Mouse (Mus musculus): ENCODE measurements around the gene Rb1. TPM values are rescaled to one million over a fixed set of nuclear protein-coding genes. Genes with fewer than 3 reads are reported as not detected.

Rb1 gene
- polyA plus RNA-seq, 1 experiment from 2014 or later: 15.8 TPM

DNA sequence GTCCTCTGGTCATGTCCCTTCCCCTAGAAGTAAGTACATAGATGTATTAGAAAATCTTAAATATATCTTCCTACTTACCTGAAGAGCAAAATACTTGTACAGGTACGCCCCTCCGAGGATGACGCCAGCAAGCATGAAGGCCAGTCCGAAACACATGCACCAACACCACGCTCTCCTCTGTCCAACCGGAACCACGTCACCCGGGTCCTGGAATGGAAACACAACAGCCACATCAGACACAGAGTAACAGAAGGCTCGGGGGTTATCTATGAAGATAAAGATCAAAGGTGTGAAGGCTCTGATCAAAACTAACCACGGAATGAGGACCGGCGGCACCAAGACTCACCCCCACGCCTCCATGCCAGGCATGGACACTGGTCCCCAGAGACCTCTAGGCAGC lies 42.6 kb upstream of the Rb1 start:
- ATAC-seq: no peak
- 96% methylated on average over 13 of the region's 13 CpGs for WGBS
- no peak overlapping the region for H3K4me2 ChIP-seq (ENCODE audit: low read length)
- H3K27me3 ChIP-seq (replicated peaks; ENCODE audit: control insufficient read depth, insufficient read depth, low read length): no peaks in the 10 kb centered on the region
- no peak overlapping the region for H3K27ac ChIP-seq (ENCODE audit: low read length)
- peaks cover 29% of the 10 kb centered on the region for H3K36me3 ChIP-seq (ENCODE audit: control insufficient read depth, insufficient read depth)
- no peak overlapping the region for H3K9ac ChIP-seq (replicated peaks; ENCODE audit: low read depth, low read length)
- no peak overlapping the region for H3K4me3 ChIP-seq (replicated peaks; ENCODE audit: low read length)
- no peaks in the 10 kb centered on the region for H3K9me3 ChIP-seq (ENCODE audit: control insufficient read depth, low read length)
- H3K4me1 ChIP-seq (replicated peaks; ENCODE audit: control insufficient read depth, insufficient read depth, low read length): no peaks in the 10 kb centered on the region

DNA sequence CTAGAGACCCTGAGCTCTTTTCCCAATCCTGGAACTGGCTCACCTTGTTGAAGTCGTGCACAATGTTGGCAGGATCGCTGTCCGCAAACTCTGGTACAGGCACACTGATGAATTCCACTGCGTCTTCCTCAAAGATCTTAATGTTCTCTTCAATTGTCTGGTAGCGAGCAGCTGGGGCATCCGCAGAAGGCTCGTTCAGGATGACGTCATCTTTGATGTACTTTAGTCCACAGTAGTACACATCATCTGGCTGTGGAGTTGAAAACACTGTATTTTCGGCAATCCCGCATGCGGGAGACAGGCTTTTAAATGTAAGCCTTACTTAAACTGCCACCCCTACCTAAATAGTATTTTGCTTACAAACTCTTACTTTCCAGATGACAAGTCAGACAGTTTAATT lies 40.7 kb upstream of the Rb1 start:
- Histone ChIP-seq H3K4me2 (ENCODE audit: low read length) (no peak overlapping the region), H3K4me1 (replicated peaks; ENCODE audit: control insufficient read depth, insufficient read depth, low read length) (no peaks in the 10 kb centered on the region), H3K4me3 (replicated peaks; ENCODE audit: low read length) (no peak overlapping the region), H3K27ac (ENCODE audit: low read length) (no peak overlapping the region), H3K27me3 (replicated peaks; ENCODE audit: control insufficient read depth, insufficient read depth, low read length) (no peaks in the 10 kb centered on the region), H3K9ac (replicated peaks; ENCODE audit: low read depth, low read length) (no peak overlapping the region), H3K9me3 (ENCODE audit: control insufficient read depth, low read length) (no peaks in the 10 kb centered on the region), H3K36me3 (ENCODE audit: control insufficient read depth, insufficient read depth) (peaks cover 42% of the 10 kb centered on the region)
- WGBS: 58% methylated on average over 11 of the region's 11 CpGs
- peak; percentile 73 for ATAC-seq

GRCm38 (mm10) chr14:73363782-73364181 lies 38.2 kb upstream of the Rb1 start:
- Histone ChIP-seq H3K4me2 (ENCODE audit: low read length) (no peak overlapping the region), H3K27ac (ENCODE audit: low read length) (no peak overlapping the region), H3K36me3 (ENCODE audit: control insufficient read depth, insufficient read depth) (peaks cover 55% of the 10 kb centered on the region), H3K4me1 (replicated peaks; ENCODE audit: control insufficient read depth, insufficient read depth, low read length) (no peaks in the 10 kb centered on the region), H3K4me3 (replicated peaks; ENCODE audit: low read length) (no peak overlapping the region), H3K9ac (replicated peaks; ENCODE audit: low read depth, low read length) (no peak overlapping the region), H3K27me3 (replicated peaks; ENCODE audit: control insufficient read depth, insufficient read depth, low read length) (no peaks in the 10 kb centered on the region), H3K9me3 (ENCODE audit: control insufficient read depth, low read length) (no peaks in the 10 kb centered on the region)
- ATAC-seq: no peak
- 97% methylated on average over 11 of the region's 11 CpGs for WGBS

GRCm38 (mm10) chr14:73354700-73355099 lies 29.1 kb upstream of the Rb1 start:
- Histone ChIP-seq H3K4me2 (ENCODE audit: low read length) (no peak overlapping the region), H3K4me3 (replicated peaks; ENCODE audit: low read length) (no peak overlapping the region), H3K9ac (replicated peaks; ENCODE audit: low read depth, low read length) (no peak overlapping the region), H3K4me1 (replicated peaks; ENCODE audit: control insufficient read depth, insufficient read depth, low read length) (no peaks in the 10 kb centered on the region), H3K27ac (ENCODE audit: low read length) (no peak overlapping the region), H3K36me3 (ENCODE audit: control insufficient read depth, insufficient read depth) (peaks cover 13% of the 10 kb centered on the region), H3K9me3 (ENCODE audit: control insufficient read depth, low read length) (no peaks in the 10 kb centered on the region), H3K27me3 (replicated peaks; ENCODE audit: control insufficient read depth, insufficient read depth, low read length) (no peaks in the 10 kb centered on the region)
- ATAC-seq: no peak
- 93% methylated on average over 8 of the region's 8 CpGs for WGBS

GRCm38 (mm10) chr14:73351118-73351517 lies 25.5 kb upstream of the Rb1 start:
- no peaks in the 10 kb centered on the region for H3K36me3 ChIP-seq (ENCODE audit: control insufficient read depth, insufficient read depth)
- H3K4me3 ChIP-seq (replicated peaks; ENCODE audit: low read length): no peak overlapping the region
- H3K4me2 ChIP-seq (ENCODE audit: low read length): no peak overlapping the region
- H3K9me3 ChIP-seq (ENCODE audit: control insufficient read depth, low read length): no peaks in the 10 kb centered on the region
- H3K27me3 ChIP-seq (replicated peaks; ENCODE audit: control insufficient read depth, insufficient read depth, low read length): no peaks in the 10 kb centered on the region
- ATAC-seq: no peak
- H3K9ac ChIP-seq (replicated peaks; ENCODE audit: low read depth, low read length): no peak overlapping the region
- WGBS: 94% methylated on average over 5 of the region's 5 CpGs
- no peak overlapping the region for H3K27ac ChIP-seq (ENCODE audit: low read length)
- H3K4me1 ChIP-seq (replicated peaks; ENCODE audit: control insufficient read depth, insufficient read depth, low read length): no peaks in the 10 kb centered on the region

GRCm38 (mm10) chr14:73350029-73350428 lies 24.4 kb upstream of the Rb1 start:
- Histone ChIP-seq H3K4me1 (replicated peaks; ENCODE audit: control insufficient read depth, insufficient read depth, low read length) (no peaks in the 10 kb centered on the region), H3K36me3 (ENCODE audit: control insufficient read depth, insufficient read depth) (no peaks in the 10 kb centered on the region), H3K27me3 (replicated peaks; ENCODE audit: control insufficient read depth, insufficient read depth, low read length) (no peaks in the 10 kb centered on the region), H3K9ac (replicated peaks; ENCODE audit: low read depth, low read length) (no peak overlapping the region), H3K27ac (ENCODE audit: low read length) (no peak overlapping the region), H3K4me2 (ENCODE audit: low read length) (no peak overlapping the region), H3K9me3 (ENCODE audit: control insufficient read depth, low read length) (no peaks in the 10 kb centered on the region), H3K4me3 (replicated peaks; ENCODE audit: low read length) (no peak overlapping the region)
- WGBS: 36% methylated on average over 1 of the region's 1 CpGs
- no peak for ATAC-seq

DNA sequence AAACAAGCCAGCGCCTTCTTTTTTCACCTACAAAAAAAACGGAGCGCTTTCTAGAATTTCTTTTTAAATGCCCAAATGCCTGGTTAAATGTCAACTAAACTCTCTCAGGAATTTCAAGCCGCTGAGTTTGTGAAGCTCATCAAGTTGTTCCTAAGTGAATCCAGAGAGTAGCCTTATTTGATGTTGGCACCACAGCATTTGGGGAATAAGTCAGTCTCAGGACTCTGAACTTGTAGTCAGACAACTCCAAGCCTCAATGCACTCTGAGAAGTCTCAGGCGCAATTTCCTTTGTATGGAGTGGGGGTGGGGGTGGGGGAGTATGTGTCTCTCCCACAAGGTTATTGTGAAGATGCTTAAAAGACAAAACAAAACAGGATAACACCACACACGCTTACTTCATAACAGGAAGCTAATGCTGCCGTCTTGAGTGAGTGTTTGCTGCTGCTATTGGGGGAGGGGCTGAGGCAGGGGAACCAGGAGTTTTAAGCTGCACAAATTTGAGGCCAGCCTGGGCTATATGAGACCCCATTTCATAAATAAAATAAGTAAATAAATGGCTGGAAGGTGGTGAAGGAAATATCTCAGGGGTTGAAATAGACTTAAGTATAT lies 23.5 kb upstream of the Rb1 start:
- no peak overlapping the region for H3K4me3 ChIP-seq (replicated peaks; ENCODE audit: low read length)
- H3K9ac ChIP-seq (replicated peaks; ENCODE audit: low read depth, low read length): no peak overlapping the region
- ATAC-seq: no peak
- H3K27me3 ChIP-seq (replicated peaks; ENCODE audit: control insufficient read depth, insufficient read depth, low read length): no peaks in the 10 kb centered on the region
- H3K36me3 ChIP-seq (ENCODE audit: control insufficient read depth, insufficient read depth): no peaks in the 10 kb centered on the region
- H3K4me1 ChIP-seq (replicated peaks; ENCODE audit: control insufficient read depth, insufficient read depth, low read length): no peaks in the 10 kb centered on the region
- 63% methylated on average over 7 of the region's 7 CpGs for WGBS
- no peaks in the 10 kb centered on the region for H3K9me3 ChIP-seq (ENCODE audit: control insufficient read depth, low read length)
- no peak overlapping the region for H3K27ac ChIP-seq (ENCODE audit: low read length)
- H3K4me2 ChIP-seq (ENCODE audit: low read length): no peak overlapping the region

DNA sequence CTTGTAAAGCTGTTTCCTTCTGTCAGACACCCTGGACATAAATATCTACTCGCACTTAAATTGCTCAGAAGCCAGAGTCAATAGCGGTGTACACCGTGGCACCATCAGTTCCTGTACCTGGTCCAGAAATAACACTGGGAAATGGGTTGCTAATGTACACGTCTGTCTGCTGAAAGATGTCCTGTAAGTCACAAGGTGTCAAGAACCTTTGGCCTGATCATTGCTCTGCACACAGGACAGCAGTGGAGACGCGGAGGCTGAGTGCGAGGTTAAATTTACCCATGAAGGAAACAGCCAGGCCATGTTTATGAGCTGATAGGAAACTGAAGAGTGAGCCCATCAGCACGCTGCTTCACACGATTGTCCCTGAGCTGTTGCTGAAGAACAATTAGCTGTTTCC lies 21.7 kb upstream of the Rb1 start:
- WGBS: 90% methylated on average over 9 of the region's 9 CpGs
- no peak for ATAC-seq
- Histone ChIP-seq H3K4me1 (replicated peaks; ENCODE audit: control insufficient read depth, insufficient read depth, low read length) (no peaks in the 10 kb centered on the region), H3K9me3 (ENCODE audit: control insufficient read depth, low read length) (no peaks in the 10 kb centered on the region), H3K4me2 (ENCODE audit: low read length) (no peak overlapping the region), H3K4me3 (replicated peaks; ENCODE audit: low read length) (no peak overlapping the region), H3K27ac (ENCODE audit: low read length) (no peak overlapping the region), H3K9ac (replicated peaks; ENCODE audit: low read depth, low read length) (no peak overlapping the region), H3K36me3 (ENCODE audit: control insufficient read depth, insufficient read depth) (no peaks in the 10 kb centered on the region), H3K27me3 (replicated peaks; ENCODE audit: control insufficient read depth, insufficient read depth, low read length) (no peaks in the 10 kb centered on the region)

DNA sequence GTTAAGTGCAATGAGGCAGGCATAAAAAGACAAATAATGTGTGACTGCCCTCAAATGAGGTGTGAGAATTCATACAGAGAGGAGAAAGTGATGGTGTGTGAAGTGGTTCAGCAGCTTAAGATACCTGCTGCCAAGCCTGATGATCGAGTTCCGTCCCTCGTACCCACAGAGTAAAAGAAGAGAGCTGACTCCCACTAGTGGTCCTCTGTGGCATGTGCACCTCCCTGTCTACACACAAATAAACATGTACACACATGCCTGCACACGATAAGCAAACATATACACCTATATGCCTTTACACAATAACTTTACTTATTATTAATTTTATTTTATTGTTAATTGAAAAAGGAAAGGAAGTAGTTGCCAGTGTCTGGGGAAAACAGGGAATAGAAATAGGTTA lies 20.0 kb upstream of the Rb1 start:
- Histone ChIP-seq H3K27ac (ENCODE audit: low read length) (no peak overlapping the region), H3K4me3 (replicated peaks; ENCODE audit: low read length) (no peak overlapping the region), H3K9ac (replicated peaks; ENCODE audit: low read depth, low read length) (no peak overlapping the region), H3K4me1 (replicated peaks; ENCODE audit: control insufficient read depth, insufficient read depth, low read length) (no peaks in the 10 kb centered on the region), H3K4me2 (ENCODE audit: low read length) (no peak overlapping the region), H3K27me3 (replicated peaks; ENCODE audit: control insufficient read depth, insufficient read depth, low read length) (no peaks in the 10 kb centered on the region), H3K36me3 (ENCODE audit: control insufficient read depth, insufficient read depth) (no peaks in the 10 kb centered on the region), H3K9me3 (ENCODE audit: control insufficient read depth, low read length) (no peaks in the 10 kb centered on the region)
- 89% methylated on average over 4 of the region's 4 CpGs for WGBS
- ATAC-seq: no peak

All from forebrain, embryonic 16.5 days (tissue).